Mouse (Mus musculus) bone marrow, adult 2 months (tissue): ENCODE data around the gene Lrfn3.

Source experiments
- CTCF ChIP-seq: fragments of 200-500 bp; IDR thresholded peaks from 2 replicates; pipeline ENCODE4 v1.5.1; 2011; ENCODE audit warnings: low read length, control low read depth; ENCODE audit not compliant: control insufficient read depth, insufficient read depth
- POLR2A ChIP-seq: fragments of 200-500 bp; IDR thresholded peaks from 2 replicates; pipeline ENCODE4 v1.6.1; 2011; ENCODE audit warnings: low read depth, mild to moderate bottlenecking, control low read depth, low read length, borderline replicate concordance; ENCODE audit not compliant: control insufficient read depth

- TF ChIP-seq POLR2A (no peak), CTCF (no peak)
These were observed 4.9 kb upstream of the Lrfn3 start for GRCm38 (mm10) chr7:30367466-30367865.
